Mouse (Mus musculus): ENCODE data around the gene Tmem86b. TPM values are rescaled to one million over a fixed set of nuclear protein-coding genes. Genes with fewer than 3 reads are reported as not detected.
A peak's percentile ranks its signal among the peaks of the same experiment; 100 is the strongest.

Gene Tmem86b
- polyA plus RNA-seq, 1 experiment from 2014 or later, result 3.7 TPM

DNA sequence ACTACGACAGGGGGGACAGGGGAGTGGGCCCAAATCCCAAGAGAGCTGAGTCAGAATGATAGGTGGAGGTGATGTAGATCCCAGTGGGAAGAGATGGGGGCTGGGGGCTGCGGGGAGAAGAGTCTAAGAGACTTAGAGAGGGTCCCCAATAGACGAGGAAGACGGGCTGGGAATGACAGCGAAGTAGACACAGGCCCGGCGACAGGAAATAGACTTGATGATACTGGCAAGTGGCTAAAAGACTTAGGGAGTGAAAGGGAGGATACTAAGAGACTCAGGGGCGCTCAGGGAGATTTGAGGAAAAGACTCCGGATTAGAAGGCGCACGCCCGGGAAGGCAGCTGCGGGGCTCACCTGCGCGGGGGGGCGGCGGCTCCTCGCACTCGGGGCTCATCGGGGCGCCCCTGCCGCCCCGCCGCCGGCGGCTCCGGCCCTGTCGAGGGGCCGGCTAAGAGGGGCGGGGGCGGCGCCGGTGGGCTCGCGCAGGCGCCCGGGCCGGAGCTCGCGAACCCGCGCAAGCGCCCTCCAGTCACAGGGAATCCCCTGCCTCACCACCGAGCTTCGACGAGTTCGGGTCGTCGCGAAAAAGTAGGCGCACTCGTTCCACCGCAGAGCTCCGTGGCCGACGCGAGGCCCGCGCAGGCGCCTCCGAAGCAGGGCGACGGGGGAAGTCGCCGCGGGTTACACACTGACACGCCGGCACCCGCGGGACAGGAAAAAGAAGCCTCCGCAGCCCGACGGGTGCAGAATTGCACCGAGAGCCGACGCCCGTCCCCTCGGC, 27.1 kb upstream of the Tmem86b start:
- H3K4me1 ChIP-seq, result peaks cover 38% of the 10 kb centered on the region

DNA sequence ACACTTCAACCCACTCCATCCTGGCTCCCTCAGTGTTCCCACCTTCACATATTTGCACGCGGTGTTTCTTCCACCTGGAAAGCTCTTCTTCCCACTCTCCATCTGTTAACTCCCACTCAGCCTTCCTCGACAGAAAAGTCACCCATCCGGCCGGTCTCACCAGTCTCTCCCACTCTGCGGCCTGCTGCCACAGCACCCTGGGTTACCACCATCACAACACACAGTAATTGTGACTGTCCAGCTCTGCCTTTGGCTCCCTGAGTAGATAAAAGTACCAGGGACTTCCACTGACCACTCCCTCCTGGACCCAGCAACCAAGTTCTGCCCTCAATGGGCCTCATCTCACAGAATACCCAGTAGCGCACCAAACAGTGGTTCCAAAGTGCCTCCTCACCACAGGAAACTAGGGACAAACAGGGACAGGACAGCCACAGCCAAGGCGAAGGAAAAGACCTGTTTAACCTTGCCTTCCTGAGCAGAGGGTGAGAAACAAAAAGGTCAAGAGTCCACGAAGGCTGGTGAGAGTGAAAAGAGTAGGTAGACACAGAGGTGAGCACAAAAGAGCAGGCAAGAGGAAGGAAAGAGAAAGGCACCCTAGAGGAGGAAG, 26.4 kb upstream of the Tmem86b start:
- Histone ChIP-seq H3K9me3 (no peaks in the 10 kb centered on the region), H3K4me3 (replicated peaks) (peak overlapping the region; percentile 86), H3K27ac (0 out of 2 replicates have a peak overlapping the region, but pooled peaks have one; percentile 96), H3K27me3 (no peaks in the 10 kb centered on the region), H3K36me3 (replicated peaks) (peaks cover 7% of the 10 kb centered on the region; the same call in 1 of the 2 replicates), H3K4me2 (peak overlapping the region; percentile 97), H3K9ac (peak overlapping the region; percentile 97), H3K4me1 (peaks cover 38% of the 10 kb centered on the region)
- no peak for ATAC-seq (ENCODE audit: low FRiP score)
- 59% methylated on average over 9 of the region's 9 CpGs for WGBS

More for the DNA sequence above, 27.1 kb upstream of the Tmem86b start:
- Histone ChIP-seq H3K4me2 (peak overlapping the region; percentile 97), H3K9ac (peak overlapping the region; percentile 97), H3K9me3 (no peaks in the 10 kb centered on the region), H3K27me3 (no peaks in the 10 kb centered on the region), H3K36me3 (replicated peaks) (peaks cover 4% of the 10 kb centered on the region; the same call in 1 of the 2 replicates), H3K4me3 (replicated peaks) (peak overlapping the region; percentile 86), H3K27ac (peak overlapping the region; percentile 96)
- under 1% methylated on average over 75 of the region's 78 CpGs for WGBS
- peak; percentile 70 for ATAC-seq (ENCODE audit: low FRiP score)

- no peak overlapping the region for H3K27ac ChIP-seq
- WGBS, result 80% methylated on average over 1 of the region's 1 CpGs
- H3K4me3 ChIP-seq (replicated peaks), result peak overlapping the region; percentile 86
- H3K4me2 ChIP-seq, result peak overlapping the region; percentile 97
- H3K9me3 ChIP-seq, result no peaks in the 10 kb centered on the region
- no peak for ATAC-seq (ENCODE audit: low FRiP score)
- peak overlapping the region; percentile 97 for H3K9ac ChIP-seq
- H3K27me3 ChIP-seq, result no peaks in the 10 kb centered on the region
- peaks cover 38% of the 10 kb centered on the region for H3K4me1 ChIP-seq
- peaks cover 11% of the 10 kb centered on the region; the same call in 1 of the 2 replicates for H3K36me3 ChIP-seq (replicated peaks)
Observed at GRCm38 (mm10) chr7:4656818-4657217, 25.6 kb upstream of the Tmem86b start.

DNA sequence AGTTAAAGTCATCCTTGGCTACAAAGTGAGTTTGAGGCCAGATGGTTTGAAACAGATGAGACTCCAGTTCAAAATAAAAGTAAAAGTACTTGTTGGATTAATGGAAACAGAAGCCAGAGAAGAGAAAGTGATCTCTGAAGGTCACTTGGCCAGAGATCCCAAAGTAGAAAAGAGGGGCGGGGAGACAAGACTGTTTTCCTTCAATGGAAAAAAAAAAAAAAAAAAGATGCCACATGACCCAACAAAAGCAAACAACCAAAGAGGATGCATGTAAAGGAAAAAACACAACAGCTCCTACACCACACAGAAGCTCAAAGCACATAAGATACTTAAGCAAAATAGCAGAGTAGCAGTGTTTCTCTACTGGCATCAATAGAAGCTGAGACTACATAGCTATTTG, 24.7 kb upstream of the Tmem86b start:
- Histone ChIP-seq H3K4me1 (peaks cover 38% of the 10 kb centered on the region), H3K4me2 (no peak overlapping the region), H3K9me3 (no peaks in the 10 kb centered on the region), H3K27ac (no peak overlapping the region), H3K36me3 (replicated peaks) (peaks cover 18% of the 10 kb centered on the region; the same call in 1 of the 2 replicates), H3K9ac (no peak overlapping the region), H3K27me3 (no peaks in the 10 kb centered on the region), H3K4me3 (replicated peaks) (no peak overlapping the region)
- no peak for ATAC-seq (ENCODE audit: low FRiP score)
- 89% methylated on average over 1 of the region's 1 CpGs for WGBS

DNA sequence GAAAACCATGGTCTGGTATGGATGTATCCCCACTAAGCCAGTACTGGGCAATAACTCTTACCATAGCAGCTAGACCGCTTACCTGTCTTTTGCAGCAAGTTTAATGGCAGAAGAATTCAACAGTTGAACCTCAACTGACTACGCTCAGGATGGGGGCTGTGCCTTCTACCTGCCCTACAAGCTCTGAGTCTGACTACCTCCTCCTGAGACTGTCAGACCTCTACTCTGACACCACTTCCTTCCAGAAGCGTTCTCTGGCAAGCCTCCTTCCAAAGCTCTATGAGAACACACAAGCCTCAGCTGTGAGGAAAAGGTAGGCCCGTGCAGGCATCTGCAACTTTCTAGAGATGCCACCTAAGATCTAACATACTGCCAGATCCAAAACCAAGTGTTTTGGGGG, 24.2 kb upstream of the Tmem86b start:
- H3K36me3 ChIP-seq (replicated peaks), result peaks cover 18% of the 10 kb centered on the region; the same call in 1 of the 2 replicates
- H3K4me3 ChIP-seq (replicated peaks), result no peak overlapping the region
- peaks cover 34% of the 10 kb centered on the region for H3K4me1 ChIP-seq
- H3K9me3 ChIP-seq, result no peaks in the 10 kb centered on the region
- H3K9ac ChIP-seq, result no peak overlapping the region
- 92% methylated on average over 4 of the region's 4 CpGs for WGBS
- no peak for ATAC-seq (ENCODE audit: low FRiP score)
- no peaks in the 10 kb centered on the region for H3K27me3 ChIP-seq
- no peak overlapping the region for H3K4me2 ChIP-seq
- H3K27ac ChIP-seq, result no peak overlapping the region

- Histone ChIP-seq H3K9me3 (no peaks in the 10 kb centered on the region), H3K4me3 (replicated peaks) (no peak overlapping the region), H3K27me3 (no peaks in the 10 kb centered on the region), H3K4me2 (no peak overlapping the region), H3K36me3 (replicated peaks) (peaks cover 18% of the 10 kb centered on the region; the same call in 1 of the 2 replicates), H3K27ac (no peak overlapping the region), H3K9ac (no peak overlapping the region), H3K4me1 (peaks cover 26% of the 10 kb centered on the region)
- no peak for ATAC-seq (ENCODE audit: low FRiP score)
- WGBS, result 96% methylated on average over 2 of the region's 2 CpGs
Observed at GRCm38 (mm10) chr7:4654221-4654620, 23.0 kb upstream of the Tmem86b start.

- no peaks in the 10 kb centered on the region for H3K9me3 ChIP-seq
- H3K4me3 ChIP-seq (replicated peaks), result no peak overlapping the region
- whole genome bisulfite sequencing, result 89% methylated on average over 7 of the region's 7 CpGs
- peaks cover 26% of the 10 kb centered on the region for H3K4me1 ChIP-seq
- no peak overlapping the region for H3K9ac ChIP-seq
- H3K36me3 ChIP-seq (replicated peaks), result peaks cover 18% of the 10 kb centered on the region; the same call in 1 of the 2 replicates
- no peak for ATAC-seq (ENCODE audit: low FRiP score)
- no peak overlapping the region for H3K4me2 ChIP-seq
- H3K27ac ChIP-seq, result no peak overlapping the region
- no peaks in the 10 kb centered on the region for H3K27me3 ChIP-seq
Observed at GRCm38 (mm10) chr7:4653780-4654179, 22.6 kb upstream of the Tmem86b start.

GRCm38 (mm10) chr7:4653351-4653750, 22.1 kb upstream of the Tmem86b start:
- no peak overlapping the region for H3K9ac ChIP-seq
- no peak overlapping the region for H3K4me3 ChIP-seq (replicated peaks)
- peaks cover 26% of the 10 kb centered on the region for H3K4me1 ChIP-seq
- WGBS, result 91% methylated on average over 5 of the region's 5 CpGs
- ATAC-seq (ENCODE audit: low FRiP score), result no peak
- no peaks in the 10 kb centered on the region for H3K27me3 ChIP-seq
- no peak overlapping the region for H3K27ac ChIP-seq
- no peak overlapping the region for H3K4me2 ChIP-seq
- peaks cover 18% of the 10 kb centered on the region; the same call in 1 of the 2 replicates for H3K36me3 ChIP-seq (replicated peaks)
- H3K9me3 ChIP-seq, result no peaks in the 10 kb centered on the region

DNA sequence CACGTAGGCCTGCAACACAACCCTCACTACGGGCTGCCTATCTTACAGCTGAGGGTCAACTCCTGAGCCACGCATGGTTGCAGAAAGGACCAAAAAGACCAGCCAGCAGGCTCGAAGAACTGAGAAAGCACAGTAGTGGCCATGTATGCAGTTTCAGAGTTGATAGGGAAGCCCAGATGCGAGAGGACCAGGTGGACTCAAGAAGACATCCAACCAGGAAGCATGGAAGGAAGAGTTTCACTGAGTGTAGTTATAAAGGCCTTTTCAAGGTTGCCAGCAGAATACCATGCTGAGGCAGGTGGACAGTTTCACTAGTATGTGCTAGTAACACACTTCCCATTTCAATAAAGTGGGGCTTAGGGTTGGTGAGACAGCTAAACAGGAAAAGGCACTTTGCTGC, 21.5 kb upstream of the Tmem86b start:
- no peak for ATAC-seq (ENCODE audit: low FRiP score)
- 98% methylated on average over 5 of the region's 5 CpGs for WGBS
- no peak overlapping the region for H3K4me2 ChIP-seq
- no peak overlapping the region for H3K4me3 ChIP-seq (replicated peaks)
- H3K36me3 ChIP-seq (replicated peaks), result peaks cover 18% of the 10 kb centered on the region; the same call in 1 of the 2 replicates
- no peak overlapping the region for H3K9ac ChIP-seq
- peaks cover 22% of the 10 kb centered on the region for H3K4me1 ChIP-seq
- no peaks in the 10 kb centered on the region for H3K9me3 ChIP-seq
- no peak overlapping the region for H3K27ac ChIP-seq
- no peaks in the 10 kb centered on the region for H3K27me3 ChIP-seq

DNA sequence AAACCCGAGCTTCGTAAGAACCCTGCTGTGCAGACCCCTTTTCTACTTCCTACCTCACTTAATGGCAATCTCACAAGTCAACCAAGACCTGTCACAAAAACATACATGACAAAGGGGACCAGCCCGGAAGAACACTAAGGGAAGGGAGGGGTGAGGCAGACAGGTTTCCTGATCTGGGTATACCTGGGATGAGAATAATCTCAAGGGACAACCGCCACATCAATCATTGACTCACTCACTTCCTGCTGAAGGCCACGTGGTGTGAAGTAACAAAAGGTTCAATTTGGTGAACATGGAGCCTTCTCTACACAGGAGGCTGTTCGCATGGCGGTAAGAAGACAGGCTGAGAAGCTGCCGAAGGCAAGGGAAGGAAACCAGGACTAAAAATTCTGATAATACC, 20.4 kb upstream of the Tmem86b start:
- Histone ChIP-seq H3K9ac (no peak overlapping the region), H3K4me2 (no peak overlapping the region), H3K9me3 (no peaks in the 10 kb centered on the region), H3K36me3 (replicated peaks) (peaks cover 23% of the 10 kb centered on the region), H3K4me3 (replicated peaks) (no peak overlapping the region), H3K27ac (no peak overlapping the region), H3K27me3 (no peaks in the 10 kb centered on the region), H3K4me1 (peaks cover 10% of the 10 kb centered on the region)
- no peak for ATAC-seq (ENCODE audit: low FRiP score)
- WGBS, result 96% methylated on average over 8 of the region's 8 CpGs

DNA sequence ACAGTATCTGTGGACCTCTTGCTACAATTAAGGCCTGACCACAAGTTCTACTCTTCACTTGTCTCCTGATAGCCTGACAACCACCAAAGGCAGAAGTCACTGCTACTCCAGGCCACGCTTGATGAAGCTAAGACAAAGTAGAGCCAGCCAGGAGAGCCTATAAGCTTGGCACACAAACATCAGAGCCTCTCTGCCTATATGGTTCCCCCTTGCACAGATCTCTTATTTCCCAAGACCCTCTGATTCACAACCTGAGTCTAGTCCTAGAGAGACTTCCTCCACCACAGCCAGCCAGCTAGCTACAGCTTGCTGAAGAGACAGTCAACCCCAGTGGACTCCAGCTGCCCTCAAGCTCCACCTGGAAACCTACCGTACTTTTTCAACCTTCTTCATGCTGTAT, 16.8 kb upstream of the Tmem86b start:
- H3K4me3 ChIP-seq (replicated peaks), result no peak overlapping the region
- ATAC-seq (ENCODE audit: low FRiP score), result no peak
- no peak overlapping the region for H3K4me2 ChIP-seq
- H3K36me3 ChIP-seq (replicated peaks), result peaks cover 54% of the 10 kb centered on the region
- H3K4me1 ChIP-seq, result no peaks in the 10 kb centered on the region
- 94% methylated on average over 2 of the region's 2 CpGs for WGBS
- no peaks in the 10 kb centered on the region for H3K9me3 ChIP-seq
- no peak overlapping the region for H3K9ac ChIP-seq
- no peak overlapping the region for H3K27ac ChIP-seq
- no peaks in the 10 kb centered on the region for H3K27me3 ChIP-seq

DNA sequence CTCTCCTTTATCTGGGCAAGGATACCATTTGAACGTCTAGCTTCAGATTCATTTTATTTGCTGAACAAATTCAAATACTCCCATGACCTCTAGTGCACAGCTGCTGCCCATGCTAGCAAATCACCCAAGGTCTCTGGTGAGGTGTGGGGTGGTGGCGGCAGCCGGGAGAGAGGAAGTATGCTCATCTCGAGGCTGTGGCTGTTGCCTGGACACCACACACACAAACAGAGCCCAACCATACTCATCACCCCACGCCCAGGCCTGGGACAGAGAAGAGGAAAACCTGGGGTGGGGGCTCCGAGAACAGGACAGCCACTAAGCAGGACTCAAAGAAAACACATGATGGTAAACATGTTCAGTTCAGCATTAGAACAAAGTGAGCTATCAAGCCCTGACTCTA, 16.1 kb upstream of the Tmem86b start:
- Histone ChIP-seq H3K9me3 (no peaks in the 10 kb centered on the region), H3K27ac (no peak overlapping the region), H3K4me1 (no peaks in the 10 kb centered on the region), H3K4me2 (no peak overlapping the region), H3K4me3 (replicated peaks) (no peak overlapping the region), H3K9ac (no peak overlapping the region), H3K27me3 (no peaks in the 10 kb centered on the region), H3K36me3 (replicated peaks) (peaks cover 54% of the 10 kb centered on the region)
- no peak for ATAC-seq (ENCODE audit: low FRiP score)
- 85% methylated on average over 6 of the region's 6 CpGs for WGBS

Data from forebrain, embryonic 12.5 days (tissue).